Mouse (Mus musculus) splenic B cell, adult 2 months (primary cell): Measurements from ENCODE around the gene Gnai2.
A peak's percentile ranks its signal among the peaks of the same experiment; 100 is the strongest.

ENCODE experiments used
- DNase-seq: peaks from one replicate; pipeline ENCODE4 v3.0.0-alpha.2; 2011; ENCODE audit warnings: low read depth, low spot score
- H3K27me3 ChIP-seq: 2 replicates; pipeline ENCODE4 v1.6.1; 2012; ENCODE audit warnings: mild to moderate bottlenecking, low read length, moderate library complexity, mixed read lengths; ENCODE audit not compliant: control insufficient read depth, poor library complexity, insufficient read depth, severe bottlenecking
- H3K36me3 ChIP-seq: 2 replicates; pipeline ENCODE4 v1.6.1; 2012; ENCODE audit warnings: mild to moderate bottlenecking, low read length, moderate library complexity, mixed read lengths; ENCODE audit not compliant: control insufficient read depth, poor library complexity, insufficient read depth, severe bottlenecking

Gene Gnai2

DNA sequence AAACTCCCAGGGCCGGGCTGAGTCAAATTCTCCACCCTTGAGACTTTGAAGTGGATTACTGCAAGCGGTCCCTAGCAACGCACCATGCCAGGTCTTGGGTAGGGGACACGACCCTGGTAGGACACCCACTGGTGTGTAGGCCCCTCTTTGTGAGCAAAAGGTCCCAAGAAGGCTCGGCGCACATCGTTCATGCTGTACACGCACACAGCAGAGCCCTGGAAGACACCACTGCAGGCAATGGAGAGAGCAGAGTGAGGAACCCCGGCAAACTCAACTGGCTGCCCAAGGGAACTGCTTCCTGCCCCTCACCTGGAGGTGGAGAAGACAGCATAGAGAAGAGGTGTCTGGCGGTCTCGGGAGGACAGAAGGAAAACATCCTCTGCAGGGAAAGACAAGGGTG, 33.9 kb downstream of the Gnai2 start:
- Histone ChIP-seq H3K36me3 (no peaks in the 10 kb centered on the region), H3K27me3 (no peaks in the 10 kb centered on the region)
- no peak for DNase-seq

DNA sequence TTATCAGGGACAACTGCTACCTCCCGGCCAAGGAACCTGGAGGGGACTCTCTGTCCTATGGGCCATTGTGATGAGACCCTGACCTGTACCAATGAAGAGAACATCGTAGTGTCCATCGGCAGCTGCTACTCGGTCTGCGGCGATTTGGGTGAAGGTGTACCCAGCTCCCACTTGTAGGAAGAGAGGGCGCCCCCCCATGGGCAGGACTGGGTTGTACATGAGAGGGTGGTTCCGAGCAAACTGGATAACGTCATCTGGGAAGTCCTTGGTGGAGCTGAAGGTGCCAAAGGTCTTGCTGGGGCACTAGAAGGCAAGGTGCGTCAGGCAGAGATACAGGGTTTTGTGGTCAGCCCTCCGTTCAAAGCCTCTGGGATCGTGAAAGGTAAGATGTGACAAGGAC, 34.4 kb downstream of the Gnai2 start:
- Histone ChIP-seq H3K27me3 (no peaks in the 10 kb centered on the region), H3K36me3 (no peaks in the 10 kb centered on the region)
- no peak for DNase-seq

DNA sequence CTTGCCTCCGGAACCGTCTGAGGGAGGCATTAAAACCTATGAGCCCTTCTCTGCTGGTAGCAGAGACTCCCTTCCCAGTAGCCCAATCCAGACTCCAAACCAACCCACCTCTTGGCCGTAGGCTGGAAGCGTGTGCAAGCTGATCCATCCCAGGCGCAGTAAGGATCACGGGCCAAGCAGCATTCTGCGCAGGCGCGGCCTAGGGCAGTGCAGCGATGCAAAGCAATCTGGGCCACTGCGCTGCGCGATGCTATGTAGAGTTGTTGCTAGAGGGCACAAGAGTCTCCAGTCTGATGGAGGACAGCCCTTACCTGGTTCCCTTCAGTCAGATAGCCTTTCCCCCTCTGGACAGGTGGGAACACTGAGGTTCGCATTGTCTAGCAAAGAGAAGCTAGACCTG, 35.3 kb downstream of the Gnai2 start:
- no peak for DNase-seq
- Histone ChIP-seq H3K27me3 (no peaks in the 10 kb centered on the region), H3K36me3 (no peaks in the 10 kb centered on the region)

DNA sequence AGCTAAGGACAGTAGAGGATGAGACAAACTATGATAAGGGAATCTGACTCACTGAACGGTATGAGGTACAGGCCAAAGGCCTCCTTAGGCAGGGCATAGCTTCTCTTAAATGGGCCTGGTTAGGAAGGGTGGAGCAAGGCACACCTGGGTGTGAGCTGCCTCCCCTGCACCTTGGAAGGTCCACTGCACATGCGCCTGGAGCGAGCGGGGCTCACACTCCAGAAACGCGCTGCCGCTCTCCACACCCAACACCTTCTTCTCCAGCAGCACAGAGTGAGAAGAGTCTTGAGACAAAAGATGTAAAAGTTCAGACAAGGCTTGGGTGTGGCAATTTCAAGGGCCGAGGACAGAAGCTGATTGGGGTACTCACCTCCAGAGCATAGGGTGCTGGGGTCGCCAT, 35.7 kb downstream of the Gnai2 start:
- H3K27me3 ChIP-seq: no peaks in the 10 kb centered on the region

DNA sequence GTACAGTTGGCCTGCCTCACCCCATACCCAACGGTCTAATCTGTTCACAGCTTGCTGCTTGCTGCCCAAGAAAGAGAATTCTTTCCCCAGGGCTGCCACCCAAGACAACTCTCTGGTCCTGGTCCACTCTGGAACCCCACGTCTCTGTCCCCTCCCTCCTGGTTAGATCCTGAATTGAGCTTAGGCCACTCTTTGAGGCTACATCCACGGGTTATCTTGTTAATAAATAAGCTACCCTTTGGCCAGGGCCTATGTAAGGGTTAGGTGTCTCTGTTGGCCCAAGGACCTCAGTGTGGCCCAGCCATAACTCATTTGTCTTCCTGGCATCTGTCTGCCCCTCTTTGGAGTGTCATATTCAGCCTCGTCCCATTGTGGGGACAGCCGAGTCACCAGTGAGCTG, 36.8 kb downstream of the Gnai2 start:
- no peaks in the 10 kb centered on the region for H3K27me3 ChIP-seq
- no peak for DNase-seq
- peaks cover 3% of the 10 kb centered on the region; the same call in 1 of the 2 replicates for H3K36me3 ChIP-seq

More for the DNA sequence above, 35.7 kb downstream of the Gnai2 start:
- no peaks in the 10 kb centered on the region for H3K36me3 ChIP-seq
- DNase-seq: no peak

DNA sequence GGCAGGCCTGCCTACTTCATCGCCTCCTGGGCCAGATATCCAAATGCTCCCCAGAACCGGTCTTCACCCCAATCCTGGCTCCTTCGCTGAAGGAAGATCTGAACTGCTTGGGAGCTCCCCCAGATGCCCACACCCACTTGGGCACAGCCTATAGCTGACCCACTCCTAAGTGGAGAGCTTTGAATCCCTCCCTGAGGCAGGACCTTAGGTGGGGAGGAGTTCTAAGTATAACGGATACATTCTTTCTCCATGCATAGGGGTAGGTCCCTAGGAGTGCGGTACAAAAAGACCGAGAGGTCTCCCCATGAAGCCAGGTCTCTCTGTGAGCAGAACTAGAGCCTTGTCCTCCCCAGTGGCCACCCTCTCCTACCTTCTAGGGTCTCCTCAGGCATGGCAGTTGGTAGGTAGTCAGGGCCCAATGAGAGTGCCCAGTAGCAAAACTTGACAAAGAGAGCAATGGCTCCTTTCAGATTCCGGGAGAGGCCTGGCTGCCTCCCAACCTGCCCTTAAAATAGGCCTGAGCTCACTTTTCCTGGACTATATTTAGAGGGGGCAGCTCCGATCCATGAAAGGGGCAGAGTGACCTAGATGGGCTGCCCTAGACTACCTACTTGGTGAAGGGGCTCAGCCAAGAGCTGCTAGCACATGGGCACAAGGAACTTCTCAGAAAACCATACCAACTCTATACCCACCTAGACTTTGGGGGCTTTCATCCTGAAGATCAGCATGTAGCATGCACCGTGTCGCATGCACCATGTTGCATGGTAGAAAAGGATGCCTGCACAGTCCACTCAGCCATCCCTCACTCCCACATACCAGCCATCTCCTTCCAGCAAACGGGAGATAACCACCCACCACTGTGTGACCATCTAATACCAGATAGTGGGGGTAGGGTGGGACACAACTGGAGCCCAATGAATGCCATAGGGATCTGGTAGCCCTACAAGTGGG, 38.3 kb downstream of the Gnai2 start:
- H3K36me3 ChIP-seq: peaks cover 3% of the 10 kb centered on the region
- H3K27me3 ChIP-seq: no peaks in the 10 kb centered on the region
- DNase-seq: no peak

DNA sequence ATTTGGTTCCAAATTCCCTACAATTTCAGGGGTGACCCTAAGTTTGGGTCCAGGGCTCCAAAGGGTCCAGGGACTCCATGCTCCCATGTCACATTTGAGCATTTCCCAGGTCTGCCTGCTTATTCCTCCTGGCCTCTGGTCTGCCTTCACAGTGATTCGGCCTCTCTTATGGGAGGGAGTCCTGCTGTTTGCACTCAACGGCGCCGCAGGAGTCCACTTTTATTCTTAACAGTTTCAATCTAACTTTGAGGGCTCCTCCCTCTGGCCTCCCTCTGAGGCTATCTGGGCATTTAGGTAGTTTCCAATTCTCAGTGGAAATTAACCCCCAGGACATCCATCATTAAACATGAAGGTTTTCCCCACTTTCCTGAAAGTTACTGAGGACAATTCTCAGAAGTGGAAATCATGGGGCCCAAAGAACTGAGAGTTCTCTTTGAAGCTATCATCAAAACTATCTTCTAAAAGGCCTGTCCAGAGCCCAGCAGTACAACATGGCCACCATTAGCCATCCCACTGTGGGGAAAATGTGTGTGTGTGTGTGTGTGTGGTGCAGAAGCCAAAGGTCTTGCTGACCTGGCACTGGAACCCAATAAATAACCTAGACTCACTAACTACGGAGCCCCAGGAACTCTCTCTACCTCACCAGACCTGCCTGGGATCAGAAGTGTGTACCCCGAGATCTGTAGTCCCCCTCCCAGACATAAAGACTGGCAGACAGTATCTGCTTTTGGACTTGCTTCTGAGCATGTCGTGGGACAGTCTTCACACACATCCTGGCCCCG, 40.7 kb downstream of the Gnai2 start:
- Histone ChIP-seq H3K36me3 (peaks cover 11% of the 10 kb centered on the region), H3K27me3 (no peaks in the 10 kb centered on the region)
- no peak for DNase-seq

DNA sequence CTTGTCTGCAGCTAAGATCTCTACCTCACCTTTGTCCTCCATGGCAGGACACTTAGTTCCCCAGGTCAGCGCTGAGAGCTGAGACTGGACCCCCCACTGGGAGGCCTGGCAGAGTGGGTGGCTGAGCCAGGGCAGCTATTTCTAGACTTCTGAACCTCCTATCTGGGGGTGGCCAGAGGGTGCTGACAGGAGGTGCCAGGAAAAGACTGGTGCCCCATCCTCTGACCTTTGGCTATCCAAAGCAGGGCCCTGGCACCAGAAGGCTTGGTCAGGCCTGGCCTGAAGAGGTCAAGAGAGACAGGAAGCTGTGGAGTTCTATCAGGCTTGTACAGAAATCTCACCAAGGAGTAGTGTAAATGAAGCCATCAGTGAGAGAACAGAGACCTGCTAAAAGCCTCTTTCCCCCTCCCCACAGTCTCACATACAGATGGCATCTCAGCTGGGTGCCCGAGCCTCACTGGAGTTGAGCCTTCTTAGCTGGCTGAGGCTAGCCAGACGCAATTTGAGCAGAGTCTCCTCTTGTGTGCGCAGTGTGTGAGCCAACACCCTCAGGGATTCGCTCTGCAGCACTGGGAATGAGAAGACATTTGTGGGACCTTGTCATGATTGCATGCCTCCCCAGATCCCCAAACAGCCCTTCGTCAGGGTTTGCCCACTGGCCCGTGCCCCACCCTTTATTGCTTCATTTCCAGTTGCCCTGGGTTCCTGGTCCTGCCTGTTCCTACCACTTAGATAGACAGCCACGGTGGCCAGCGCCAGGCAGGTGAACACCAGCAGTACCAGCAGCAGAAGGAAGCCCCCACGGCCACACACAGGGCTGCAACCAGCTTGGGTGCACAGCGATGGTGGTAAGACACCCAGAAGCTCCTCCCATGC, 41.8 kb downstream of the Gnai2 start:
- H3K36me3 ChIP-seq: peaks cover 11% of the 10 kb centered on the region
- no peaks in the 10 kb centered on the region for H3K27me3 ChIP-seq
- DNase-seq: no peak

DNA sequence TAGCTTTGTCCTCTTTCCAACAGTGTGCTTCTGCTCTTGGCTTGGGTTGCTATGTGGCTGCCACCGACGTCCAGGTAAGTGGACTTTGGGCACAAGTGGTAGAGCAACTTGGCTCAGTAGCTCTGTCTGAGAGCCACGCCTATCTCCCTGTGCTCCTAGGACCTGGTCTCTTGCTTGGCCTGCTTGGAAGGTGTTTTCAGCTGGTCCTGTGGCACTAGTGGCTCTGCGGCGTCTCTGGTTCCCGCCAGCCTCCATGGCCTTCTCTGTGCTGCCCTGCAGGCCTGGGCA, 44.5 kb downstream of the Gnai2 start:
- DNase-seq: no peak
- H3K36me3 ChIP-seq: peaks cover 11% of the 10 kb centered on the region
- H3K27me3 ChIP-seq: no peaks in the 10 kb centered on the region

DNA sequence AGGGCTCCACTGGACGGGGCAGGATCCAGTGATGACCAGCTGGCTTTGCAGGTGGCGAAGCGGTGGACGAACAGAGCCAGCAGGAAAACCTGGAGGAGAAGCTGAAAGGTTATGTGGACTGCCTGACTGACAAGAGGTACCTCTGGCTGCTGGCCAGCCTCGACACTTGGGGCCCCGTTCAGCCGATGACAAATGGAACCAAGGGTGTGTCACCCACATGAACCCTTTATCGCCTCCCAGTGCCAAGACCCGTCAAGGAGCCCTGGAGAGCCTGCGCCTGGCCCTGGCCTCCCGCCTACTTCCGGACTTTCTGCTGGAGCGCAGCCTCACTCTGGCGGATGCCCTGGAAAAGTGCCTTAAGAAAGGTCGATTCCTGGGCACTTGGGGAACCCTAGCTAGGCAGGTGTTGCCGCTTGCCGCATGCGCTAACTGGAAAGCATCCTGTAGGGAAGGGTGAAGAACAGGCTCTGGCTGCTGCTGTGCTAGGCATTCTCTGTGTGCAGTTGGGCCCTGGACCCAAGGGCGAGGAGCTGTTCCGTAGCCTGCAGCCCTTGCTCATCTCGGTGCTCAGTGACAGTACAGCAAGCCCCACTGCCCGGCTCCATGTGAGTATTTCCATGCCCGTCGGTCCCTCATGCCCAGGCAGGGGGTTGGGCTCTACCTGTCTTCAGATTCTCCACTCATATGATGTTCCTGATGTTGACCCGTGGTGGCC, 45.0 kb downstream of the Gnai2 start:
- H3K27me3 ChIP-seq: no peaks in the 10 kb centered on the region
- peaks cover 11% of the 10 kb centered on the region for H3K36me3 ChIP-seq
- no peak for DNase-seq

DNA sequence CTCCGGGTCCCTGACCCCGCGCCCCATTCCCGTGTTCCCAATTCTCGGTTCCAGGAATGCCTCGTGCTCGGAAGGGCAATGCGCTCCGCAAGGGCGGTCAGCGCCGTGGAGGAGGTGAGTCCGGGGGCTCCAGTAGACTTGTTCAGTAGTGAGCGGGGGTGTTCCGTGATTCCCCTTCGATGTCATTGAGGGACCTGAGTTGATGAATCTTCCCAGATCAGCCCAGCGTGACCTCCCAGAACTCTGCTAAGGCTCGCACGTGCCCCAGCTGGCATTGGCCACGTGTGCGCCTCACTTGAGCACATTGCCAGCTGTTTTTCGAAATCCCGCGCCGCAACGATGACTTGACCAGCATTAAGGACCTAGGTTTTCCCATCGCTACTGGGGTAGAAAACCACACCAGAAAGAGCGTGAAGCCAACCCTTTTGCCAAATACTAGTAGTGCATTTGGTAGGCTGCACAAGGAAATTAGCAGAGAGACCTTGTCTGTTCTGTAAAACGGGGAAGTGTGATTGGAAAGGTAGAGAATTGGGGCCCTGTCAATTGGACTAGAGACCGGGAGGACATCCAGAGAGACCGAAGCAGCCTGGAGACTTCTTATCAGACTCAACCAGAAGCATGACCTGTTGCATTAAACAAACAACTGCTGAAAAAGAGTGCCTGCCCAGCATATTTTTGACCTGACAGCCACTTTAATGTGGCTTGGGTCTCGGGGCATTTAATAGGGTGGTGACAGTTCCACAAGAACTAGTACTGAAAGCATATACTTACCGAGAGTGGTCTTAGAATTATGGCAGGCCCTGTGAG, 47.1 kb downstream of the Gnai2 start:
- DNase-seq: no peak
- Histone ChIP-seq H3K27me3 (no peaks in the 10 kb centered on the region), H3K36me3 (peaks cover 8% of the 10 kb centered on the region)

DNA sequence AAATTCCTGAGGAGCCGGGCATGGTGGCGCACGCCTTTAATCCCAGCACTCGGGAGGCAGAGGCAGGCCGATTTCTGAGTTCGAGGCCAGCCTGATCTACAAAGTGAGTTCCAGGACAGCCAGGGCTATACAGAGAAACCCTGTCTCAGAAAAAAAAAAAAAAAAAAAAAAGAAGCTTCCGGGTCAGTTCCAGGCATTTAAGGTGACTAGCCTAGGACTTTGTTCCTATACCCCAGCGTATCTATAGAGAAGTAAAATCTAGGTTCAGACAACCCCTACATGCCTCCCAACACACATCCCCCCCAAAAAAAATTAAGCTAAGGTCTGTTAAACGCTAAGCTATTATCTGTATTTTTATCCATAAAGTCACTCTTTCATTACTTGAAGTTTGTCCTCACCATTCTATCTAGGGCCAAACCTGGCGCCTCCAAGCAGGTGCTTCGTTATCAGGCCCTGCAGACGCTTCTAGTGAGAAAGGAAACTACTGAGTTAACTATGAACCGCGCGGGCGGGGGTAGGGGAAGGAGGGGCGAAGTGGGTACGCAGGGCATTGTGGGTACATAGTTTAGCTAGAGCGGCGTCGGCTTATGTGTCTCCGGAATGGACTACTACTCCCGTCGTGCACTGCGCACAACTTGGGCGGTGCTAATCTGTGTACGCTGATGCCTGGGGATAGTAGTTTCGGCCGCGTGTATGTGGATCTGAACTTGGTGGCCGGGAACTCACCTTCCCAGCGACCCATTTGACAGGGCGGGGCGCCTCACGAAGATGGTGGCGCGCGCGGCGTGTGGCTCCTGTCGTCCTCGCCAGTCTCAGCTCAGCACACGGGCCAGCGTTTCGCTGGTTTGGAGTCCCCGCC, 48.0 kb downstream of the Gnai2 start, which contains the start of gene Ifrd2:
Gene Ifrd2 (plus strand): TSS at position 669 of the 859 bp plus-strand sequence.
- Histone ChIP-seq H3K36me3 (peaks cover 8% of the 10 kb centered on the region), H3K27me3 (no peaks in the 10 kb centered on the region)
- DNase-seq: peak; percentile 99

DNA sequence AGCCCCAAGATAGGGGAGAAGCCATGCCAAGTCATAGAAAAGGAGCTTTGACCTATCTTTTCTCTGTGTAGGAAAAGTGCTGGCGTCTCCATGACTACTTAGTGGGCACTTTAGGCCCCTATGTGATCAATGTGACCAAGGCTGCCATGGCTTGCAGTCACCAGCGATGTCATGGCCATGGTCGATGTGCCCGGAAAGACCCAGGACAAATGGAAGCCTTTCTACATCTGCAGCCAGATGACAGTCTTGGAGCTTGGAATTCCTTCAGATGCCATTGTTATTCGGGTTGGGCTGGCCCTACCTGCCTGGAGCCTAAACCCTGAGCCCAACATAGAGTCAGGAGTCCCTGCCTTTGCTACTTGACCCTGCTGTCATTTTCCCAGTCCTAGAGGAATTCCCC, 48.7 kb downstream of the Gnai2 start:
- DNase-seq: no peak
- Histone ChIP-seq H3K36me3 (peaks cover 6% of the 10 kb centered on the region; the same call in 1 of the 2 replicates), H3K27me3 (no peaks in the 10 kb centered on the region)
